In the genomic region with DNA sequence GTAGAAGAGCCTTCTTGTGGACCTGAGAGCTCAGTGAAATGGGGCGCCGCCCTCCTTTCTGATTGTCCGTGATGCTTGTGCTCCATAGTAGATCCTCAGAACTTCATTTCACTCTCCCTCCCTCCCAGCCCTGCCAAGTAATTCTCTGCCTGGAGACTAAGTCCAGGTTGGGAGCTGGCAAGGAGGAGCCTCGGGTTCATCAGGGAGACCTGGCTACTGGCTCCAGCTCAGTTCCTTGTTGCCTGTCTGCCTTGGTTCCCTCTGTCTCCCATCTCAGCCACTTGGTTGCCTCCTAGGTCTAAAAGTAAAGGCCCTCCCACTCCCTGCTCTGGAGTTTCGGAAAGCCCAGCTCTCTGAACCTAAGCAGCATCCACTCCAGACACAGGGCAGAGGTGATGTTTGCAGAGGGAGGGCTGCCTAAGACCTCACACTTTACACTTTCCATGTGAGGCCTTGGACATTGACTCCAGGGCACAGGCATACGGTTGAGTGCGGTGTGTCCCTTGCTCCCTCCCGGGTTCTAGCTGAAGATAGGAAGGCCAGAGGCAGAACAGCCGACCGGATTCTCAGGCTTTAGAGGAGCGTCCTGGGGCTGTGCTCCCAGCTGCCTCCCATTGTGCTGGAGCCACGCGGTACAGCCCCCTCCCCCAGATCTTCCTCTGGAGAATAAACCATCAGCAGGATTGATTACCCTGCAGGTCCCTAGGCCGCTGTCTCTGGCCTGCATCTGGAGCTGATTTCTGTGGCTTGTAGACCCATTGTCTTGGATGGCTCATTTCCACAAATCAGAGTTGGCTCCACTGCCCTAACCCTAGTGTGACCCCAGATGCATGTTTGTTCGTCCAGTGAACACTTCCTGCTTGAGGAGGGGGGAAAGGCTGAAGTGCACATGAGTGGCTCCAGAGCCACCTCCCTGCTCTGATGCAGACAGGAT, we compare ENCODE assay signal across 8 mouse cellular contexts.
DNase-seq lines count a peak whose midpoint lies in the region; ATAC-seq and TF ChIP-seq lines count a peak whose summit lies in the region.

No protein-coding gene starts in this region.

- no peak for ATAC-seq in forebrain, embryonic 13.5 days
- no peak for ATAC-seq in hindbrain, postnatal 0 days
- no peak for ATAC-seq in megakaryocyte progenitor cell, adult 5-6 weeks (replicated peaks; ENCODE audit: poor library complexity)

- WGBS in forebrain, embryonic 13.5 days, result 35% methylated on average over 15 of the region's 15 CpGs
- WGBS in hindbrain, postnatal 0 days, result 31% methylated on average over 15 of the region's 15 CpGs

- H3K9me3 ChIP-seq in forebrain, embryonic 13.5 days (replicated peaks), result no peaks in the 10 kb centered on the region
- H3K9me3 ChIP-seq in hindbrain, postnatal 0 days (ENCODE audit: low read length), result no peaks in the 10 kb centered on the region

- peak overlapping the region; percentile 41; the same call in 1 of the 2 replicates for H3K9ac ChIP-seq in forebrain, embryonic 13.5 days
- H3K9ac ChIP-seq in hindbrain, postnatal 0 days (replicated peaks; ENCODE audit: low read length), result no peak overlapping the region

- H3K27me3 ChIP-seq in forebrain, embryonic 13.5 days, result no peaks in the 10 kb centered on the region
- H3K27me3 ChIP-seq in hindbrain, postnatal 0 days (ENCODE audit: insufficient read depth, low read length), result no peaks in the 10 kb centered on the region

- H3K4me3 ChIP-seq in forebrain, embryonic 13.5 days, result no peak overlapping the region
- H3K4me3 ChIP-seq in hindbrain, postnatal 0 days (ENCODE audit: low read length), result no peak overlapping the region

- no peak for TF ChIP-seq CTCF in hindbrain, postnatal 0 days (IDR thresholded peaks at IDR 0.05; ENCODE audit: low read depth)

- peaks cover 97% of the 10 kb centered on the region for H3K4me1 ChIP-seq in forebrain, embryonic 13.5 days
- H3K4me1 ChIP-seq in hindbrain, postnatal 0 days (ENCODE audit: insufficient read depth, low read length), result peaks cover 18% of the 10 kb centered on the region

- peak; percentile 69 for DNase-seq in ZHBTc4 (ENCODE audit: low read depth, low spot score)
- DNase-seq in hindbrain, postnatal 0 days (ENCODE audit: low spot score), result no peak
- DNase-seq in mesoderm, embryonic 11.5 days (ENCODE audit: low read depth, low spot score), result peak; percentile 81
- DNase-seq in spleen, postnatal 4 days (ENCODE audit: low spot score in 2 of 2), result no peak
- no peak for DNase-seq in spleen, postnatal 10 days (ENCODE audit: low spot score in 2 of 2)
- no peak for DNase-seq in layer of hippocampus, postnatal 25 days (ENCODE audit: extremely low spot score in 1 of 2, low spot score in 1 of 2)

- H3K36me3 ChIP-seq in forebrain, embryonic 13.5 days (ENCODE audit: poor library complexity, severe bottlenecking), result peaks cover 3% of the 10 kb centered on the region; the same call in 1 of the 2 replicates
- H3K36me3 ChIP-seq in hindbrain, postnatal 0 days (ENCODE audit: insufficient read depth, low read length), result no peaks in the 10 kb centered on the region

- H3K4me2 ChIP-seq in forebrain, embryonic 13.5 days, result peak overlapping the region; percentile 4; the same call in 1 of the 2 replicates
- H3K4me2 ChIP-seq in hindbrain, postnatal 0 days (ENCODE audit: low read depth, low read length), result no peak overlapping the region

- peak overlapping the region; percentile 76 for H3K27ac ChIP-seq in forebrain, embryonic 13.5 days
- H3K27ac ChIP-seq in hindbrain, postnatal 0 days, result 0 out of 2 replicates have a peak overlapping the region, but pooled peaks have one; percentile 1

Comparison
In these comparisons a context has a peak if more than half of its experiments do, and no peak if none do; other contexts are left out.
1. DNase-seq: peak in ZHBTc4 (single experiment) and mesoderm, embryonic 11.5 days (single experiment); none in hindbrain, postnatal 0 days (single experiment), spleen, postnatal 4 days (0 of 2), spleen, postnatal 10 days (0 of 2) and layer of hippocampus, postnatal 25 days (0 of 2).